Mouse (Mus musculus) urinary bladder, postnatal 10 days (tissue): ENCODE measurements around the gene Aldh3b2.
"Not testable (repeated sequence)": the region's sequence is repeated elsewhere in the genome, so short reads cannot be mapped to it uniquely, and the experiment has no call there.

Source experiments
- DNase-seq: peaks from one replicate; pipeline ENCODE4 v3.0.0; 2022; ENCODE audit warnings: low spot score

Gene Aldh3b2

GRCm38 (mm10) chr19:3947813-3948212, 24.3 kb upstream of the Aldh3b2 start:
- DNase-seq: no peak

- DNase-seq: no peak
Measured at GRCm38 (mm10) chr19:3948546-3948945, 23.6 kb upstream of the Aldh3b2 start.

- no peak for DNase-seq
Measured at GRCm38 (mm10) chr19:3950331-3950730, 21.8 kb upstream of the Aldh3b2 start.

- DNase-seq: no peak
Measured at GRCm38 (mm10) chr19:3951461-3951860, 20.7 kb upstream of the Aldh3b2 start.

- no peak for DNase-seq
Measured at GRCm38 (mm10) chr19:3952099-3952498, 20.0 kb upstream of the Aldh3b2 start.

- DNase-seq: no peak
Measured at GRCm38 (mm10) chr19:3955033-3955432, 17.1 kb upstream of the Aldh3b2 start.

GRCm38 (mm10) chr19:3955804-3956203, 16.3 kb upstream of the Aldh3b2 start:
- no peak for DNase-seq

- DNase-seq: not testable (repeated sequence)
Measured at GRCm38 (mm10) chr19:3957296-3958036, 14.7 kb upstream of the Aldh3b2 start.

GRCm38 (mm10) chr19:3958470-3958869, 13.7 kb upstream of the Aldh3b2 start, which contains the start of gene Aldh3b3:
Gene Aldh3b3, plus strand, starts transcription at chr19:3958645.
- DNase-seq: no peak

- DNase-seq: no peak
Measured at GRCm38 (mm10) chr19:3959030-3959429, 13.1 kb upstream of the Aldh3b2 start.

GRCm38 (mm10) chr19:3960211-3960610, 11.9 kb upstream of the Aldh3b2 start:
- no peak for DNase-seq

- not testable (repeated sequence) for DNase-seq
Measured at GRCm38 (mm10) chr19:3961805-3962204, 10.3 kb upstream of the Aldh3b2 start.

GRCm38 (mm10) chr19:3962469-3962868, 9.7 kb upstream of the Aldh3b2 start:
- DNase-seq: no peak

GRCm38 (mm10) chr19:3964030-3964429, 8.1 kb upstream of the Aldh3b2 start:
- no peak for DNase-seq

- DNase-seq: no peak
Measured at GRCm38 (mm10) chr19:3966330-3967075, 5.6 kb upstream of the Aldh3b2 start.

GRCm38 (mm10) chr19:3967258-3967657, 4.9 kb upstream of the Aldh3b2 start:
- DNase-seq: no peak

- not testable (repeated sequence) for DNase-seq
Measured at GRCm38 (mm10) chr19:3974608-3975007, 2.5 kb downstream of the Aldh3b2 start.

- no peak for DNase-seq
Measured at GRCm38 (mm10) chr19:3975866-3976265, 3.7 kb downstream of the Aldh3b2 start.

GRCm38 (mm10) chr19:3980309-3980708, 8.2 kb downstream of the Aldh3b2 start:
- no peak for DNase-seq

- DNase-seq: no peak
Measured at GRCm38 (mm10) chr19:3980917-3981316, 8.8 kb downstream of the Aldh3b2 start.

GRCm38 (mm10) chr19:3983527-3984200, 11.5 kb downstream of the Aldh3b2 start:
- DNase-seq: no peak

- DNase-seq: no peak
Measured at GRCm38 (mm10) chr19:3985261-3985681, 13.1 kb downstream of the Aldh3b2 start.

GRCm38 (mm10) chr19:3986334-3986733, 14.2 kb downstream of the Aldh3b2 start, which contains the start of gene Acy3:
Gene Acy3, plus strand, starts transcription at chr19:3986570.
- DNase-seq: peak; percentile 26
